Mouse (Mus musculus): ENCODE data around the gene Fras1. TPM values are rescaled to one million over a fixed set of nuclear protein-coding genes. Genes with fewer than 3 reads are reported as not detected.

Fras1 gene
- polyA plus RNA-seq, 1 experiment from 2014 or later: 7.0 TPM

DNA sequence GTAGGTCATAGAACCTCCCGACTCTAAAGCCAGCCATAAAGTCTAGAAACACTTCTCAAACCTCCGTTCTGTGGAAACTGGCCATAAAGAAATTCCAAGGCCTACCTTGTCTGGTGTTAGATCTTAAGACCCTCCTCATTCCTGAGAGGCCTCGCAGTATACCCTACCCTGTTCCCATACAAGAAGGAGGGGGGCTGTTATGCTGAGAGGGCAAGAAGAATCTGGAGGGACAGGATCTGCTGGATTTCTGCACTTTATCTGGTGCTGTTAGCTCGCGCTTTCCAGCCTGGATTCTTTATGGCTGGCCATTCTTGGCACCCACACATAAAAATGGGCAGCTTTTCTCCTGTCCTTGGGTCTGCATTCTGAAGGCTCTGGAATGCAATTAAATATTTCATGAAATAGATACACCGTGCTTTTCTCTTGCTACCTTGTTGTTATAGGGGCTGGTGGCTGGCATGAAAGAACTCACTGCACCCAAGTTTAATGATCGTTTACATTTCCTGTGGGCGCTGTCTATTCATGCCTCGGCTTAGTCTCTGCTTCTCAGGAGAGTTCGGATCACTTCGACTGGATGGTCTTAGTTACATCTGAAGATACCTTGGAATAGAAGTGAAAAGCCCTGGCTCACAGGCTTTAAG is 39.1 kb downstream of the Fras1 start:
- no peak overlapping the region for H3K9ac ChIP-seq
- no peak overlapping the region for H3K4me3 ChIP-seq
- no peaks in the 10 kb centered on the region for H3K4me1 ChIP-seq (replicated peaks)
- H3K4me2 ChIP-seq: no peak overlapping the region
- no peak overlapping the region for H3K27ac ChIP-seq
- no peaks in the 10 kb centered on the region for H3K36me3 ChIP-seq
- no peaks in the 10 kb centered on the region for H3K27me3 ChIP-seq
- no peaks in the 10 kb centered on the region for H3K9me3 ChIP-seq
- ATAC-seq (ENCODE audit: low FRiP score): no peak
- WGBS: 86% methylated on average over 11 of the region's 11 CpGs

DNA sequence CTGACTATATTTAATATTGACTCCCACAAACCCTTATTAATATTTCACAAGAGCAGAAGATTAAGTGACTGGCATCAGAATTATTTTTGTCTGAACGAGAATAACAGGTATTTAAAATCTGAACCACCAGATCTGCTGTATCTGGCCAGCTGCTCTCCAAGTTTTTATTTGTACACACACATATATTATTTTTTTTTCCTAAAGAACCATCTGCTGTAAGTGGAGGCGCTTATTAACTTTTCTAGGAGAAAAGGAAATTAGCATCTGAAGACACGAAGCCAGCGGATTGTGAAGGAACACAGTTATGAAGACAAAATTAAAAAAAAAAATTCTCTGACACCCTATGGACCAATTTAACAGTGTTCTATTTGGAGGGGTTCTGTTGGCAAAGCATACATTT is 43.4 kb downstream of the Fras1 start:
- ATAC-seq (ENCODE audit: low FRiP score): no peak
- Histone ChIP-seq H3K4me2 (no peak overlapping the region), H3K4me1 (replicated peaks) (no peaks in the 10 kb centered on the region), H3K36me3 (no peaks in the 10 kb centered on the region), H3K27me3 (no peaks in the 10 kb centered on the region), H3K27ac (no peak overlapping the region), H3K4me3 (no peak overlapping the region), H3K9ac (no peak overlapping the region), H3K9me3 (no peaks in the 10 kb centered on the region)
- WGBS: 80% methylated on average over 4 of the region's 4 CpGs

DNA sequence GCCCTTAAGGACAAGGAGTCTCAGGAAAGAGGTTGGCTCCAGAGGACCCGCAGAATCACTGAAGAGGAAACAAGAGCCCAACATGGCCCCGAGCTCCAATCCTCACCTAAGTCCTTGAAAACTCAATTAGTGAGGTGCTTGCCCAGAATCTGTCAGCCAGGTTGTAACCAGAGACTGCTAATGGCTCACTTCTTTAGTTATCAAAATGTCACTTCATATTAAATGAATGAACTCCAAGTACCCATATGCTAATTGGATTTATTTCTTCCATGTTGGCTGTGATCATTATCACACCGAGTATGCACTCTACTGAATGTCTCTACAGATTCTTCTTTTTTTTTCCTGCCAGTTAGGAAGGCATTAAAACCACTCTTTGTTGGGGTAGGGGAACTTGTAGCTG is 47.8 kb downstream of the Fras1 start:
- 80% methylated on average over 3 of the region's 3 CpGs for WGBS
- Histone ChIP-seq H3K27ac (no peak overlapping the region), H3K27me3 (no peaks in the 10 kb centered on the region), H3K9ac (no peak overlapping the region), H3K36me3 (no peaks in the 10 kb centered on the region), H3K4me3 (no peak overlapping the region), H3K9me3 (no peaks in the 10 kb centered on the region), H3K4me2 (no peak overlapping the region), H3K4me1 (replicated peaks) (no peaks in the 10 kb centered on the region)
- no peak for ATAC-seq (ENCODE audit: low FRiP score)

DNA sequence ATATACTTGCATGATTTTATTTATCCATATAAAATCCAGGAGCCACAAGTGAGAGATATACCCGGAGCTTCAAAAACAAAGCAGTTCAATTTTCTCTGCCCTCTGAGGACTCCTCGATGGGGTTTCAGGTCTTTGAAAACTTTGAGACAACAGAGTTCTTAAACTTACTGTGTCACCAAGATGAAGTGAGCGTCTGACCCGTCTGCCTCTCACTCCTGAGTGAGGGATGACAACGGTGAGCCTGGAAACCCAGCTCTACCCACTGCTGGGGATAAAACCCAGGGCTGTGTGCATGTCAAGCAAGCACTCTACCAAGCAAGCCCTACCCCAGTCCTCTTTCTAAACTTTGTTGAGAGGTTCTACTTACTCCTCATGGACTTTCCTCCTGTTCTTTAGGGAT is 49.0 kb downstream of the Fras1 start:
- H3K9ac ChIP-seq: no peak overlapping the region
- H3K27me3 ChIP-seq: no peaks in the 10 kb centered on the region
- H3K9me3 ChIP-seq: no peaks in the 10 kb centered on the region
- H3K27ac ChIP-seq: no peak overlapping the region
- no peaks in the 10 kb centered on the region for H3K36me3 ChIP-seq
- WGBS: 95% methylated on average over 5 of the region's 5 CpGs
- no peak overlapping the region for H3K4me2 ChIP-seq
- no peaks in the 10 kb centered on the region for H3K4me1 ChIP-seq (replicated peaks)
- no peak for ATAC-seq (ENCODE audit: low FRiP score)
- no peak overlapping the region for H3K4me3 ChIP-seq

DNA sequence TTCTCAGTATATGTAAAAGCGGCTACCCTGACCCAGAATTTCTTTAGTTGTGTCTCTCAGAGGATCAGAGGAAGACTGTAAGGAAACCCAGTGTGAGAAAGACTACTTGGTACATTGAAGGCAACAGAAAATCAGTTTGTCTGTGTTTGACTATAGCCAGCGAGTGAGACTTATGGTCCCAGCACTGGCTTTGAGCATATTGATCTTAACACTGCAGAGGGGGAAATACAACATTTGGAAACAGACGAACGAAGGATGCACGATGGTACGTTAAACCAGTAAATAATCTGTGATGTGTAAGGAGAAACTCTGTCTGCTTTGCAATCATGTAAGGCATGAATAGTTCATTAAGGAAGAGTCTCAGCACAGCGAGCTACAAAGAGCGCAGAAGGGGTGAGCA is 51.6 kb downstream of the Fras1 start:
- ATAC-seq (ENCODE audit: low FRiP score): no peak
- no peaks in the 10 kb centered on the region for H3K36me3 ChIP-seq
- no peaks in the 10 kb centered on the region for H3K9me3 ChIP-seq
- H3K27ac ChIP-seq: no peak overlapping the region
- no peak overlapping the region for H3K4me2 ChIP-seq
- WGBS: 93% methylated on average over 8 of the region's 8 CpGs
- H3K9ac ChIP-seq: no peak overlapping the region
- no peaks in the 10 kb centered on the region for H3K27me3 ChIP-seq
- H3K4me3 ChIP-seq: no peak overlapping the region
- H3K4me1 ChIP-seq (replicated peaks): no peaks in the 10 kb centered on the region

DNA sequence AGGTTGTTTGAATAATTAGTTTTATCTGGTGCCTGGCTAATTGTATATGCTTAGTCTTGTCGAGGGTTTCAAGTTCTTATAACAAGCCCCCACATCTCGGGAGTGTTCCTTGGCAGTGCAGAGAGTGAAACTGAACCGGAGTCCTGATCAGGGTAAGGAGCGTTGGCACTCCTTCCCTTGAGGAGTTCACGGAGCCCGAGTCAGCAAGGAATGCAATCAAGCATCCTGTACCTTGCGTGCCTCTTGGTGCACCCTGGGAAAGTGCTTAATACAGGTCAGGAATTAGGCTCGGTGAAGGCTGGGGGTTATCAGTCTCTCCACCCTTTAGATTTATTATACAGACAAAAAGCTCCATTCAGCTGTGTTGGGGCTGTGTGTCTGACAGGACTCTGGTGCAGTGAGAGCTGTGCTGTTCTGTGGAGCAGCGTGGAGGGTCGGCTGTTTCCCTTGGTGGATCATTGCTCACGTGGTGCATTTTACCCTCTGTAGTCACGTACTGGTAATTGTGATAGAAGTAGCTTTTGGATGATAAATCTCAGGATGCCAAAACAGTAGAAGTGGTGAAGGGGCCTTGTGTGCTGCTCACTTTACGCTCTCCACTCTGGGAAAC is 55.9 kb downstream of the Fras1 start:
- H3K4me3 ChIP-seq: no peak overlapping the region

DNA sequence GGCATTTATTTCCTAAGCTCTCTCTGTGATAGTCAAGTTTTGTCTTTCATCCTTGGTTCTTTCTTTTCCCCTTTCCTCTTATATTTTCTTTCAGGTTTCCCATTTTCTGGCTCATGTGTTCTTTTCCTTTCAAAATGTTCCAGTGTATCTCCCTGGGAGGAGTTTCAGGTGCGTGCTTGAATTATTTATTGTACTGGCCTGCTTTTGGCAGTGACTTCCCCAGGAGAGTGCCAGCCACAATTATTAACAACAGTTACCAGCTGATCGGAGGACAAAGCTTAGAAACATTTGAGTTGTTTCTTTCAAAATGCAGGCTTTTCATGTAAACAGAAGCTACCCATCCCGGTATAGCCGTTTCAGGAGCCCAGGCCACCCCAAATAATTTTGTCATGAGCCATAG is 64.1 kb downstream of the Fras1 start:
- H3K27ac ChIP-seq: no peak overlapping the region
- 91% methylated on average over 4 of the region's 4 CpGs for WGBS
- no peaks in the 10 kb centered on the region for H3K27me3 ChIP-seq
- H3K4me1 ChIP-seq (replicated peaks): no peaks in the 10 kb centered on the region
- H3K9me3 ChIP-seq: no peaks in the 10 kb centered on the region
- no peak overlapping the region for H3K4me2 ChIP-seq
- ATAC-seq (ENCODE audit: low FRiP score): no peak
- no peaks in the 10 kb centered on the region for H3K36me3 ChIP-seq
- H3K4me3 ChIP-seq: no peak overlapping the region
- H3K9ac ChIP-seq: no peak overlapping the region

More for the DNA sequence above, 55.9 kb downstream of the Fras1 start:
- Histone ChIP-seq H3K36me3 (no peaks in the 10 kb centered on the region), H3K4me1 (replicated peaks) (no peaks in the 10 kb centered on the region), H3K27me3 (no peaks in the 10 kb centered on the region), H3K9me3 (no peaks in the 10 kb centered on the region), H3K27ac (no peak overlapping the region), H3K4me2 (no peak overlapping the region), H3K9ac (no peak overlapping the region)
- no peak for ATAC-seq (ENCODE audit: low FRiP score)
- WGBS: 83% methylated on average over 13 of the region's 13 CpGs

DNA sequence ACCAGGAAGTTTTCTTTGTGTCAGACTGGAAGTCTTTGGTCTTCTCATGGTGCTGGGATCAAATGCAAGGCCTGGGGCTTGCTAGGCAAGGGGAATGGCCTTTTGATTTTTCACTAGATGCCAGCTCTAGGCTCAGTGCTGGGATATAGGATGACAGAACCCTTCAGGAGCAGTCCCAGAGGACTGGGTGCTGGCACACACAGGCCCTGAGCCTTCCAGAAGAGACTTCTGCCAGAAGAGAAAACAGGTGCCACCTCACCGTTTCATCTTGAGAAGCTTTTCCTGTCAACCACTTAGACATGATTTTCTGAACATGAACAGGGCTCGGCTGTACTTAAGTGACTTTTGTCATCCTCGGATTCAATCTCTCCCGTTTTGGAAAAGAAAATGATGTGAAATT is 66.1 kb downstream of the Fras1 start:
- Histone ChIP-seq H3K9me3 (no peaks in the 10 kb centered on the region), H3K27me3 (no peaks in the 10 kb centered on the region), H3K36me3 (no peaks in the 10 kb centered on the region), H3K4me3 (no peak overlapping the region), H3K27ac (no peak overlapping the region), H3K4me1 (replicated peaks) (no peaks in the 10 kb centered on the region), H3K4me2 (no peak overlapping the region), H3K9ac (no peak overlapping the region)
- WGBS: 94% methylated on average over 4 of the region's 4 CpGs
- ATAC-seq (ENCODE audit: low FRiP score): no peak

DNA sequence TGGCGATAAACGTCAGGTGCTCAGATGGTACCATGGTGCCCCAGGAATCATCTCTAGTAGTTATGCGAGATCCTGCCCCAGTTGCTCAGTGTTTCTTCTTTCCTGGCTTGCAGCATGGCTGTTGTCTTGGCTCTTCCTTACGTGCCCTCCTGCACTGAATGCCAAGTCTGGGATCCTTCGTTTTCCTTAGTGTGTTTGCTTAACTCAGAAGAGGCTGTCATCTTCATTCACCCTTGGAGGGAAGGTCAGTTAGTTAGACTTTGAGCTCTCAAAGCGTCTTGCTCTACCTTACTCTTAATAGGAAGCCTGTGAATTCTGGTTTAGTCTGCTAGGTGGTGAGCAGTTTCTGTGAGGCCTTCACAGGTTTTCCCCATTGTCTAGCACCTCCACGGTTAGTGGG is 73.7 kb downstream of the Fras1 start:
- WGBS: 87% methylated on average over 7 of the region's 7 CpGs
- Histone ChIP-seq H3K36me3 (no peaks in the 10 kb centered on the region), H3K9me3 (no peaks in the 10 kb centered on the region), H3K4me3 (no peak overlapping the region), H3K4me2 (no peak overlapping the region), H3K9ac (no peak overlapping the region), H3K27me3 (no peaks in the 10 kb centered on the region), H3K27ac (no peak overlapping the region), H3K4me1 (replicated peaks) (no peaks in the 10 kb centered on the region)
- no peak for ATAC-seq (ENCODE audit: low FRiP score)

DNA sequence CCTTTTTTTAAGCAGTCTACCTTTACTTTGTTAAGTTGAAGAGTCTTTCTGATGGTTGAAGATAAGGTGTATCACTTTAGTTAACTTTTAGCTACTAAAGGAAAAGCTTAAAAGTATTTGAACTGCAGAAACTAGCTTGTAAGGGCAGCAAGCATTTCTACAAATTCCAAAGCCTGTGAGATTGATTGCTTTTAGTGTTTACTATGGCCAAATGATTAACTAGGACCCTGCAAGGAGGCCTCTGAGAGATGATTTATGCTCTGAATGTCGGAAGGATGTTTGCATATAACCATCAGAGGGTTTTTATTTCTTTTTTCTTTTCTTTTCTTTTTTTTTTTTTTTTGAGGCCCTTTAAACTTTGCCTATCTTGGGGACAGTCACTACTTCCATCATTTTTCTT is 78.3 kb downstream of the Fras1 start:
- no peaks in the 10 kb centered on the region for H3K36me3 ChIP-seq
- WGBS: 63% methylated on average over 1 of the region's 1 CpGs
- ATAC-seq (ENCODE audit: low FRiP score): no peak
- no peaks in the 10 kb centered on the region for H3K9me3 ChIP-seq
- no peaks in the 10 kb centered on the region for H3K4me1 ChIP-seq (replicated peaks)
- no peak overlapping the region for H3K27ac ChIP-seq
- H3K4me2 ChIP-seq: no peak overlapping the region
- no peaks in the 10 kb centered on the region for H3K27me3 ChIP-seq
- no peak overlapping the region for H3K9ac ChIP-seq
- H3K4me3 ChIP-seq: no peak overlapping the region

DNA sequence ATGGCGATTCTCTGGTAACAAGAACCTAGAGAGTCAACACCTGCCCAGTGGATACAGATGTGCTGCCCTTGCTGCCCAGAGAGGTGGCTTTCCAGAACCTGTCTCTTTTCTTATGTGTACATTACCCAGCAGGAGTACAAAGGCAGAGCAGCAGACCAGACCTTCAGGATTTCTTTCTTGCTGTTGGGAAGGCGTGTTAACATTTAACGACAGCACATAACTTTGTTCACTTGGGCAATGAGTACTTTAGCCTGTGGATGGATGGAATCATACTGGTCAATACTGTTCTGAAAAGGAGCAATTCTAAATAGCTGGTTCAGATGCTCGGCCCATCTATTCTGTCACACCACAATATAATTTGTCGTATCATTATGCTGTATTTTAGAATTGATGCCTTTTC is 79.6 kb downstream of the Fras1 start:
- Histone ChIP-seq H3K36me3 (no peaks in the 10 kb centered on the region), H3K27ac (no peak overlapping the region), H3K9me3 (no peaks in the 10 kb centered on the region), H3K4me3 (no peak overlapping the region), H3K9ac (no peak overlapping the region), H3K4me1 (replicated peaks) (no peaks in the 10 kb centered on the region), H3K27me3 (no peaks in the 10 kb centered on the region), H3K4me2 (no peak overlapping the region)
- 95% methylated on average over 5 of the region's 5 CpGs for WGBS
- no peak for ATAC-seq (ENCODE audit: low FRiP score)

DNA sequence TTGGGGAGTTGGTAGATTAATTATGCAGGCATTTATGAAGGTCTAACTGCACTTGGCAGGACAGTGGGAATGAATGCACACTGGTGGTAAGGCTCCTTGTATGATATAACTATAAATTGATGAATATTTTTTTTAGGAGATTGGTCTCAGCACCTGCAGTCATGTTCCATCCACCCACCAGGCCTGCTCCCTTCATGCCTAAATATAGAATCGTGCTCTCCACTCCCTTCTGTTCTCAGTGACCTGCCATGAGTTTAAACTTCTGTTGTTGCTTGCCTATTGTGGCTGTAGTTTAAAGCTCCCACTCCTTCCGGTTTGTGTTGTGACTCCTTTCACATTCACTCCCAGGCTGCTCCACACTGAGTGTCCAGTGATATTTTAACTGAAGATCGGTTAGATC is 80.7 kb downstream of the Fras1 start:
- Histone ChIP-seq H3K4me1 (replicated peaks) (no peaks in the 10 kb centered on the region), H3K4me2 (no peak overlapping the region), H3K27ac (no peak overlapping the region), H3K4me3 (no peak overlapping the region), H3K36me3 (no peaks in the 10 kb centered on the region), H3K9me3 (no peaks in the 10 kb centered on the region), H3K9ac (no peak overlapping the region), H3K27me3 (no peaks in the 10 kb centered on the region)
- 89% methylated on average over 3 of the region's 3 CpGs for WGBS
- no peak for ATAC-seq (ENCODE audit: low FRiP score)

DNA sequence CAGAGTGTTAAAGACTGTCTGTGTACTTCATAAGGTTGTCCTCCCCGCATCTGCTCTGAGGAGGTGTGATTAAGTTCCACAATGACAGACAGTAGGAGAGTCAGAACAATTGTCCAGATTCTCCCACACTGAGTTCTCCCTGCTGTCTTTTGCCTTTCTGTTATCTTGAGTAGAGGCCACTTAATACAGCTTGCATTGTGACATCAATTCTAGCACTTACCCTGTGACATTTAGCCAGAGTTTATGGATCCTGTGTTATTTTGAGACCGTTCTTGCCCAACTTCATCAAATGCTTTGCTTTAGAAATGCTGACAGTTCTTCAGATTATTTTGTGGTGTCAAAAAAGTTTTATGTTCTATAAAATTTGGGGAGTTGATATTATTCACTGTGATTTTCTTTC is 81.5 kb downstream of the Fras1 start:
- Histone ChIP-seq H3K4me1 (replicated peaks) (no peaks in the 10 kb centered on the region), H3K9ac (no peak overlapping the region), H3K27ac (no peak overlapping the region), H3K4me2 (no peak overlapping the region), H3K27me3 (no peaks in the 10 kb centered on the region), H3K4me3 (no peak overlapping the region), H3K9me3 (no peaks in the 10 kb centered on the region), H3K36me3 (no peaks in the 10 kb centered on the region)
- no peak for ATAC-seq (ENCODE audit: low FRiP score)
- 89% methylated on average over 2 of the region's 2 CpGs for WGBS

Measured in hindbrain, embryonic 13.5 days (tissue).